Comparison of ENCODE assay signal across 8 mouse cellular contexts in genomic region chr5:122158557-122159515, GRCm38 (mm10). TPM values are rescaled to one million over a fixed set of nuclear protein-coding genes. Genes with fewer than 3 reads are reported as not detected.
DNase-seq lines count a peak whose midpoint lies in the region; ATAC-seq and TF ChIP-seq lines count a peak whose summit lies in the region.

No protein-coding gene starts in this region.

- peak; percentile 15; the same call in 1 of the 2 replicates for ATAC-seq in heart, embryonic 12.5 days (ENCODE audit: insufficient number of reproducible peaks, low FRiP score)
- ATAC-seq in activated CD4-positive, CD25-positive, alpha-beta regulatory T cell, adult 4 months = peak; percentile 8
- peak; percentile 7; the same call in 1 of the 2 replicates for ATAC-seq in heart, embryonic 16.5 days (replicated peaks; ENCODE audit: extremely low read depth, insufficient read depth, low FRiP score)

- H3K4me3 ChIP-seq in heart, embryonic 12.5 days = peak overlapping the region; percentile 86
- H3K4me3 ChIP-seq in heart, embryonic 16.5 days (ENCODE audit: low read length) = peak overlapping the region; percentile 96
- H3K4me3 ChIP-seq in liver, adult 2 months (ENCODE audit: insufficient read depth, low read depth, low read length) = peak overlapping the region; percentile 98

- no peak for TF ChIP-seq POLR2A in liver, adult 2 months (IDR thresholded peaks at IDR 0.05; ENCODE audit: extremely low read depth, insufficient read depth, low read length)

- peaks cover 43% of the 10 kb centered on the region for H3K79me2 ChIP-seq in liver, adult 2 months (ENCODE audit: control insufficient read depth, insufficient read depth, low read length)

- peaks cover 59% of the 10 kb centered on the region for H3K4me1 ChIP-seq in heart, embryonic 12.5 days (replicated peaks)
- H3K4me1 ChIP-seq in heart, embryonic 16.5 days (ENCODE audit: control insufficient read depth, insufficient read depth, low read length) = peaks cover 63% of the 10 kb centered on the region
- H3K4me1 ChIP-seq in liver, adult 2 months (ENCODE audit: control insufficient read depth, insufficient read depth, low read length) = peaks cover 41% of the 10 kb centered on the region

- no peak for DNase-seq in heart, postnatal 25 days (ENCODE audit: low spot score)
- DNase-seq in liver, adult 2 months (ENCODE audit: extremely low read depth, low read depth, low spot score) = peak; percentile 51
- DNase-seq in neural tube, embryonic 10.5 days (ENCODE audit: extremely low spot score, low spot score) = peak; percentile 39
- no peak for DNase-seq in urinary bladder, postnatal 14 days (ENCODE audit: low spot score)
- no peak for DNase-seq in left cerebral cortex, postnatal 25 days (ENCODE audit: low spot score in 2 of 2)

- intact Hi-C loops in heart, postnatal 25 days (cut with DNase I) = loop anchor here (5.0 kb wide), 1 partner anchor 193 kb away; the partner anchor contains the start of genes Rad9b and Vps29
- intact Hi-C loops in left cerebral cortex, postnatal 25 days (cut with DNase I) = loop anchor here (1.0 to 10.0 kb wide), 3 partner anchors 14 to 444 kb away; partner anchors contain the start of gene Atxn2

- H3K27me3 ChIP-seq in heart, embryonic 12.5 days (replicated peaks) = no peaks in the 10 kb centered on the region
- H3K27me3 ChIP-seq in heart, embryonic 16.5 days (ENCODE audit: control insufficient read depth, insufficient read depth, low read length) = no peaks in the 10 kb centered on the region
- no peaks in the 10 kb centered on the region for H3K27me3 ChIP-seq in liver, adult 2 months (ENCODE audit: control insufficient read depth, insufficient read depth, low read length)

- H3K9ac ChIP-seq in heart, embryonic 12.5 days = peak overlapping the region; percentile 92
- H3K9ac ChIP-seq in heart, embryonic 16.5 days (ENCODE audit: low read length) = peak overlapping the region; percentile 96
- peak overlapping the region; percentile 97 for H3K9ac ChIP-seq in liver, adult 2 months (ENCODE audit: low read depth, low read length)

- H3K36me3 ChIP-seq in heart, embryonic 12.5 days = peaks cover 26% of the 10 kb centered on the region
- 0 out of 2 replicates have a peak, but pooled peaks cover 6% of the 10 kb centered on the region for H3K36me3 ChIP-seq in heart, embryonic 16.5 days (ENCODE audit: control insufficient read depth, insufficient read depth)
- H3K36me3 ChIP-seq in liver, adult 2 months (ENCODE audit: control insufficient read depth, insufficient read depth, low read length) = no peaks in the 10 kb centered on the region; the same call in 1 of the 2 replicates

- H3K27ac ChIP-seq in heart, embryonic 12.5 days (ENCODE audit: poor library complexity, severe bottlenecking) = peak overlapping the region; percentile 87
- peak overlapping the region; percentile 80 for H3K27ac ChIP-seq in heart, embryonic 16.5 days (ENCODE audit: low read length)
- H3K27ac ChIP-seq in liver, adult 2 months (replicated peaks; ENCODE audit: insufficient read depth, low read depth, low read length) = peak overlapping the region; percentile 43

- H3K4me2 ChIP-seq in heart, embryonic 12.5 days = peak overlapping the region; percentile 84
- H3K4me2 ChIP-seq in heart, embryonic 16.5 days (ENCODE audit: low read depth, low read length) = peak overlapping the region; percentile 86

- WGBS in heart, embryonic 12.5 days = 1% methylated on average over 41 of the region's 42 CpGs
- under 1% methylated on average over 42 of the region's 42 CpGs for WGBS in heart, embryonic 16.5 days
- 2% methylated on average over 42 of the region's 42 CpGs for WGBS in liver, adult 2 months

- no peak for TF ChIP-seq CTCF in liver, adult 2 months (IDR thresholded peaks at IDR 0.05; ENCODE audit: low read depth, low read length)

- no peaks in the 10 kb centered on the region for H3K9me3 ChIP-seq in heart, embryonic 12.5 days (replicated peaks)
- H3K9me3 ChIP-seq in heart, embryonic 16.5 days (replicated peaks; ENCODE audit: control insufficient read depth, low read length) = no peaks in the 10 kb centered on the region

RNA-seq across cellular contexts. Expression of gene Ppp1cc, which starts 0.8 kb away (rescaled TPM):
- 222 and 230 TPM in 2 replicates for polyA plus RNA-seq in heart, embryonic 12.5 days (2016; fragmentation: Nextera tagmentation; extraction: Ambion mirVana)
- total RNA-seq in heart, postnatal 25 days (2021) = 100 to 1,000 TPM; 113 to 128 TPM
- polyA plus RNA-seq in activated CD4-positive, CD25-positive, alpha-beta regulatory T cell, adult 4 months (2017; shearing (Covaris generic)) = 10 to 100 TPM; 44.5 to 70.3 TPM
- polyA plus RNA-seq in heart, embryonic 16.5 days (2015; fragmentation: Nextera tagmentation; extraction: Ambion mirVana) = 237 and 248 TPM in 2 replicates
- total RNA-seq in liver, adult 2 months (2014; rRNA removed) = 100 TPM in 2 replicates
- 34.9 and 36.4 TPM in 2 replicates for polyA plus RNA-seq in liver, adult 2 months (2012; rRNA removed)
- 100 to 1,000 TPM; 169 to 202 TPM for total RNA-seq in left cerebral cortex, postnatal 25 days (2021)

RNA-seq across cellular contexts. Expression of gene Ccdc63, which starts 18.2 kb away (rescaled TPM):
- 0.33 and 0.42 TPM in 2 replicates for polyA plus RNA-seq in heart, embryonic 12.5 days (2016; fragmentation: Nextera tagmentation; extraction: Ambion mirVana)
- total RNA-seq in heart, postnatal 25 days (2021) = not detected
- 1 to 10 TPM in 1 of 2 experiments, not detected in 1; 1.0 TPM for polyA plus RNA-seq in activated CD4-positive, CD25-positive, alpha-beta regulatory T cell, adult 4 months (2017; shearing (Covaris generic))
- 0.12 and 0.56 TPM in 2 replicates for polyA plus RNA-seq in heart, embryonic 16.5 days (2015; fragmentation: Nextera tagmentation; extraction: Ambion mirVana)
- not detected in 2 replicates for total RNA-seq in liver, adult 2 months (2014; rRNA removed)
- not detected in 2 replicates for polyA plus RNA-seq in liver, adult 2 months (2012; rRNA removed)
- under 1 TPM; 0.48 to 0.82 TPM for total RNA-seq in left cerebral cortex, postnatal 25 days (2021)

RNA-seq across cellular contexts. Expression of gene Hvcn1, which starts 47.8 kb away (rescaled TPM):
- polyA plus RNA-seq in heart, embryonic 12.5 days (2016; fragmentation: Nextera tagmentation; extraction: Ambion mirVana) = 1.8 and 2.8 TPM in 2 replicates
- 1 to 10 TPM in 1 of 2 experiments, under 1 TPM in 1; 0.81 to 1.1 TPM for total RNA-seq in heart, postnatal 25 days (2021)
- 10 to 100 TPM; 39.5 to 46.5 TPM for polyA plus RNA-seq in activated CD4-positive, CD25-positive, alpha-beta regulatory T cell, adult 4 months (2017; shearing (Covaris generic))
- polyA plus RNA-seq in heart, embryonic 16.5 days (2015; fragmentation: Nextera tagmentation; extraction: Ambion mirVana) = 3.8 and 5.7 TPM in 2 replicates
- 1.5 and 3.0 TPM in 2 replicates for total RNA-seq in liver, adult 2 months (2014; rRNA removed)
- polyA plus RNA-seq in liver, adult 2 months (2012; rRNA removed) = 0.82 and 1.7 TPM in 2 replicates
- 1 to 10 TPM; 1.8 to 3.8 TPM for total RNA-seq in left cerebral cortex, postnatal 25 days (2021)

RNA-seq across cellular contexts. Expression of gene Myl2, which starts 58.1 kb away (rescaled TPM):
- 7,161 and 7,647 TPM in 2 replicates for polyA plus RNA-seq in heart, embryonic 12.5 days (2016; fragmentation: Nextera tagmentation; extraction: Ambion mirVana)
- over 10,000 TPM; 18,094 to 20,102 TPM for total RNA-seq in heart, postnatal 25 days (2021)
- polyA plus RNA-seq in activated CD4-positive, CD25-positive, alpha-beta regulatory T cell, adult 4 months (2017; shearing (Covaris generic)) = not detected
- 7,978 and 9,755 TPM in 2 replicates for polyA plus RNA-seq in heart, embryonic 16.5 days (2015; fragmentation: Nextera tagmentation; extraction: Ambion mirVana)
- total RNA-seq in liver, adult 2 months (2014; rRNA removed) = 0.74 and 3.9 TPM in 2 replicates
- not detected in 2 replicates for polyA plus RNA-seq in liver, adult 2 months (2012; rRNA removed)
- total RNA-seq in left cerebral cortex, postnatal 25 days (2021) = not detected

Comparison
In these comparisons a context has a peak if more than half of its experiments do, and no peak if none do; other contexts are left out.
1. DNase-seq: peak in liver, adult 2 months (single experiment) and neural tube, embryonic 10.5 days (single experiment); none in heart, postnatal 25 days (single experiment), urinary bladder, postnatal 14 days (single experiment) and left cerebral cortex, postnatal 25 days (0 of 2).
2. Peak in every context shown above with its lines, with median percentiles within 50 percentile points of each other: ATAC-seq, H3K27ac ChIP-seq, H3K4me3 ChIP-seq and H3K9ac ChIP-seq.